Mouse (Mus musculus) adrenal gland, postnatal 10 days (tissue): Measurements from ENCODE around the gene Krt19. TPM values are rescaled to one million over a fixed set of nuclear protein-coding genes. Genes with fewer than 3 reads are reported as not detected.

Experiments
- DNase-seq: peaks from one replicate; pipeline ENCODE4 v3.0.0; 2021; ENCODE audit warnings: mixed read lengths
- long read RNA-seq, 2 experiments: library from polyadenylated mRNA; stranded (forward); transcript quantifications; one replicate each; pipeline ENCODE4 v2.0.0; 2021
- total RNA-seq, 2 experiments: library from RNA; stranded (reverse); gene quantifications; 2 replicates each; pipeline ENCODE4 v1.2.3; 2021

Gene Krt19
- total RNA-seq: 10 to 100 TPM in 1 of 2 experiments, 1 to 10 TPM in 1; 9.5 to 11.0 TPM
- long read RNA-seq, experiment 1, transcript Krt19-201 (6 exons, 1,576 nt): major isoform, 8 of 9 reads
- long read RNA-seq, experiment 1, partial matches to known transcripts: 1 of 9 reads
- long read RNA-seq, experiment 1, other reads (novel, unspliced or antisense): 0 of 9 reads
- long read RNA-seq, experiment 2, partial matches to known transcripts: 0 of 3 reads
- long read RNA-seq, experiment 2, other reads (novel, unspliced or antisense): 0 of 3 reads

DNA sequence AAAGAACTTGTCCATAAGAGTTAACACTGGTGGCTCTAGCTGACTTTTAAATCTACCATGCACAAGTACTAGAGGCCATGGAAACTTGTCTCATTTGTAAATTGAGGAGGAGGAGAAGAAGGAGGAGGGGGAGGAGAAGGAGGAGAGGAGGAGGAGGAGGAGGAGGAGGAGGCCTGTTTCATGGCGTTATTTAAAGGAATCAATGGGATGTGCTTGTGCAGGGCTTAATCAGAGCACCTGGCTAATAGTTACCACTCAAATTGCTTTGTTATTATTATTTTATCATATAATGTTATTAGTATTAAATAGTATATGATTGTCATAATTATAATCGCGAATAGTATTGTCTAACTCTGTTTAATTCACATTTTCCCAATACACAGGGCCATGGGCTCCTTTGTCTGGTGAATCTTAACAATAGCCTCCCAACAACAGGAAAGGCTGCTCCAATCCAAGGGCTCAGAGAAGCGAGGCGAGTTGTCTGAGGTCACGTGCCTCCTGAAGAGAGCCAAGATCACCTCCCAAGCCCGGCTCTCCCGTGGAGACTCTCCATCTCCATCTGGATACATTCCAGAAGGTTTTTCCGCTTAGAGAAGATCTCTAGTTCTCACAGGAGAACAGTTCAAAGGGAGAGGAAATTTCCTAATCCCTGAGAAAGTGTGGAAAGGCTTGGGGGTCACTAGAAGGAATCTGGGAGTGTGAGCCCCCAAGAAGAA, at the start of gene Krt19:
TSS of gene Krt19 (minus strand) at position 51 of the 716 bp plus-strand sequence.
- no peak for DNase-seq

DNA sequence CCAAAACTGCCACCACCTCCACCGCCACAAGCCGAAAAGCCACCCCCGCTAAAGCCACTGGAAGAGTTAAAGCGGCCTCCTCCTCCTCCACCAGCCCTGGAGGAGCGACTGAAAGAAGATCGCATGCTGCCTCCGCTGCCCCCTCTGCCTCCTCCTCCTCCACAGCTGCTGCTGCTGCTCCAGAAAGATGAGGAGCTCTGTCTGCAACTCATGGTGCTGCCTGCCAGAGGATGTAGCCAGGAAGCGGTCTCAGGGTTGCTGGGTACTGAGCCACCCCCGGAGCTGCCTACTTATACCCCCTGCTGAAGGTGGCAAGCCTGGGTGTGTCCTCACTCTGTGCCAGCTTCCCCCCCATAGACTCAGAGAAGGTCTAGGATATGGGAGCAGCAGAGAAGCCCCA, 44.5 kb upstream of the Krt19 start, which contains the start of gene Krt9:
TSS of gene Krt9 (minus strand) at position 255 of the 400 bp plus-strand sequence.
- DNase-seq: no peak

DNA sequence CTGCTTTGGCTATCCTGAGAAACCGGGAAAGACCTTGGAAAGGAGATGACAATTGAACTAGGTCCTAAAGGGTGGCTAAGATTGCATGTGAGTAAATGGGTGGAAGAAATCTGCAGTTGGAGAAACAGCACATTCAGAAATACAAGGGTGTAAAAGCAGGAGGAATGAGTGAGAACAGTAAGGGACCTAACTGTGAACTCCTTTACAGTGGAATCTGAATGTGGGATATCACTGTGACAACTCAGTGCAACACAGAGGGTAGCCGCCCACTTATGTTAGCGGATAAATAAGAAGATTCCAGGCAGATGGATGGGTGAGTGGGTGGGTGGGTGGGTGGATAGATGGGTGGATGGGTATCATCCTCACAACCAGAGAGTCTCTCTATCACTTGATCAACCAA, 43.4 kb upstream of the Krt19 start:
- no peak for DNase-seq

DNA sequence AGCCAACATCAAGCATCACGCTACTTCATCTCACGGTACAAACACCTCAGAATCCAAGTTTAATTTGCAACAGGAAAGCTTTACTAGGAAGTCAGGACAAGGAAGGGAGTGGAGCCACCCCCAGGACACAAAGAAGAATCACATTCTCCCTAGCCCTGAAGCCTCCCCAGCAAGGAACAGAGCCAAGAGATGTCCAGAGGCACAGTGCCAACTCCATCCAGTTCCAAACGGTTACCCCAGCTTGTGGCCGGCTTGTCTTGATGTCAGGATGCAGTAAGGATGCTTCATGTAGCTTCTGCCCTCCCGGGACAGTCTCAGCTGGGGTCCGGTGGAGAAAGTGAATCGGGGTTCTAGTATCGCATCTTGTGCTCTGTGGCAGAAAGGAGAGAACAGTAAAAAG, 38.3 kb upstream of the Krt19 start:
- DNase-seq: no peak

DNA sequence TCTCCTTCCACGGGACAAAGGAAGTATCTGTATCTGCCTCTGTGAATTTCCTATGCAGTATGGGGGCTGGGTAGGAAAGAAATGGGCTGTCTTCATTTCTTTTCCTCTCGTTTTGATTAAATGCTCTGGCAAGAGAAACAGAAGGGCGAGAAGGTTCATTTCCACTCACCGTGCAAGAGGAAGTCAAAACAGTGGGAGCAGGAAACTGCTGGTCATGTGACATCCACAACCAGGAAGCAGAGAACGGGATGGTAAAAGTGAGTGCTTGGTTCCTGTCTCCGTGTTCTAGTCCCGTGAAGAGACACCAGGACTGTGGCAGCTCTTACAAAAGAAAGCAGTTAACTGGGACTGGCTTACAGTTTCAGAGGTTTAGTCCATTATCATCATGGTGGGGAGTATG, 33.3 kb upstream of the Krt19 start:
- no peak for DNase-seq

DNA sequence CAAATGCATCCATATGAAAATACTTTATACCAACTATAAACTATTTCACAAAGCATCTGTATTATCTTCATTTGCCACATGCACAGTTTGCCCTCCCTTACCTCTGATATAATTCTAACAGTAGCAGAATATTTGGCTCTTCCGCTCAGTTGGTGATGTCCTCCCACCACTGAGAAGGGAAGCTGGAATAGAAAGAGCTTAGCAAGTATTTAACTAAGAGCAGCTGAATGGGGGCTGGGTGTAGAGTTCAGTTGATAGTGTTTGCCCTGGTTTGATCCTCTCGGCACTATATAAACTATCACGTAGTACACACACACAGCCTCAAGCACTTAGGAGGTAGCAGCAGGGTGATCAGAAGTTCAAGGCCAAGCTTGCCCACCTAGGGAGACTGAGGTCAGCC, 30.8 kb upstream of the Krt19 start:
- no peak for DNase-seq

DNA sequence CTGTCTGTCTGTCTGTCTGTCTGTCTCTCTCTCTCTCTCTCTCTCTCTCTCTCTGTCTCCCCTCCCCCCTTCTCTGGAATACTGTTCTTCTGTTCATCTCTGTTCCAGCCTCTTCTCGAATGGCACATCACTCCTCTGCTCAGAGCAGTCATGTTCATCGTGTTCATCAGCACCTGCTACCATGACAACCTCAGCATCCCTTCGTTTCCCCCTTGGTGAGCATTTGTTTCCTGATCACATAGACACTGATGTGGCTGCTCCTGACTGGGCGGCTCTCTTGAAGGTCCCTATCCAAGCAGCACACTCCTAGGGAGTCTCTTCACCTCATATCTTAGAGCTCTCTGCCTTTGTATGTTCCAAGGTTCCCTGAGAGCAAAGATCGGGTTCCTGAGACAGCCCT, 29.8 kb upstream of the Krt19 start:
- DNase-seq: no peak

DNA sequence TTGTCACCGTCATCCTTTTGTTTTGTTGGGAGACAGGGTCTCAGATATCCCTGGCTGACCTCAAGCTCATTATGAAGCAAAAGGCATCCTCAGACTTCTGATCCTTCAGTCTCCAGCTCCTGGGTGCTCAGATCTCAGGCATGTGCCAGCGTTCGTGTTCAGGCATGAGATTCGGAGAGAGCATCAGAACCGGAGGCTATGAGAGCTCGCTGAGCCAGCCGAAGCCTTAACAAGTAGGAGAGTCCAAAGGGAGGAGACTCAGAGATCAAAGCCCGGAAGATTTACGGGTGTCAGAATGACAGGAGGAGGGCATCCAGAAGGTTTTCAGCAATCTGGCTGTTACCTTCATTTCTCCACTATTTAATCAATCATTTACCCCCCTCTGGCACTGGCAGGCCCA, 28.3 kb upstream of the Krt19 start:
- DNase-seq: no peak

DNA sequence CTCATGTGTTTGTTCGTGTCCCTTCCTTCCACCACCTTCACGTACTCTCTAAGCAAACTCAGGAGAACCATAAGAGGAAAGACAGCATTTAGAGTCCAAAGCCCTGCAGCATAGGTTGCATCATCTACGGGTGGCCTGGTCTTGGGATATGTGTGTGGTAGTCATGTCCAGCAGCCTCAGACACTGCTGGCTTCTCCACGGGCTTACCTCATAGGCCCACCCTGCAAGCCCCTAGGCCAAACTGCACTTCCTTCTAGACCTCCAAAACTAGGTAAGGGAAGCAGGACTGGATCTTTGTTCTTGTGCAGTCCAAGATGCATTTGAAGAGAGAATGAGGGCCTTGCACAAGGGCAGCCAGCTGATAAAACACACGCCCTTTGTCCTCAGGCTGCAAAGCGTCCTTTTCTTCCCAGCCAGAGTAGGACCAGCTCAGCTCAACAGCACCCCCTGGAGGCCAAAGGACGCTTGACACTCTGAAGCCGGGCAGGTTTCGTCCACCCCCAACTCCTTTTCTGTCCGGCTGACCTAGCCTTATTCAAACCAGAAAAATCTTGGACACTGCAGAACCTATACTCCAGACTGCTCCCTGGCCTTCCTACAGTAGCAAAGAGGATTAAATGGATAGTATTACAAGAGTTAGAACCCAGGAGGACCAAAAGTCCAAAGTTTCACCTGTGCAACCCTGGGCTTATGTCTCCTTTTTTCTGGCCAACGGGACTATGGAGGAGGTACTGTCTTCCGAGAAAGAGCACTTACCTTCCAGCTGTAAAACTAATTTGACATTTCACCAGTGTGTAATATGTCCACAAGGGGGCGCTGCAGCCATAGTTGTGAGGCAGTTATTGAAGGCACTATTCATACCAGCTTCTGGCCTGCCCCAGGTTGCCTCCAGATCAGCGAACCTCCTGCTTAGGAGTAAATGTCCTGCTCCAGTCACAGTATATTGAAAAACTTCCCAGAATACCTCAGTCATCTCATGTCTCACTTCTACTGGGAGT, 20.6 kb upstream of the Krt19 start:
- DNase-seq: peak; percentile 88

DNA sequence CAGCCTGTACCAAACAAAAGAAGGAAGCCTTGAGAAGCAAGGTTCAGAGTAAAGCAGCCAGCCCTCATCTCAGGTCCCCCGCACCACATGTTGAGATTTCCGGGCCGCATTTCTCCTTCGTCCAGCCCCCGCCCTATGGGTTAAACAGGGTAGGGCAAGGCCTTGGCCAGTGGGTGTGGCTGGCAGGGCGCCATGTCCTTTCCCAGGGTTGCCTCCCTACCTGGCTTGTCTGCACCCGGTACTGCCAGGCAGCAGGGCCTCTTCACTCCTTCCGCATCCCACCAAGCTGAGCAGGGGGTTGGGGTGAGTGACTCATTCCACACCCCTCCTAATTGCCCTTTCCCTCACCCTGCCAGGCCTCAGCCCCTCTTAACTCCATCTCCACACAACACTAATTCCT, 19.6 kb upstream of the Krt19 start:
- no peak for DNase-seq

DNA sequence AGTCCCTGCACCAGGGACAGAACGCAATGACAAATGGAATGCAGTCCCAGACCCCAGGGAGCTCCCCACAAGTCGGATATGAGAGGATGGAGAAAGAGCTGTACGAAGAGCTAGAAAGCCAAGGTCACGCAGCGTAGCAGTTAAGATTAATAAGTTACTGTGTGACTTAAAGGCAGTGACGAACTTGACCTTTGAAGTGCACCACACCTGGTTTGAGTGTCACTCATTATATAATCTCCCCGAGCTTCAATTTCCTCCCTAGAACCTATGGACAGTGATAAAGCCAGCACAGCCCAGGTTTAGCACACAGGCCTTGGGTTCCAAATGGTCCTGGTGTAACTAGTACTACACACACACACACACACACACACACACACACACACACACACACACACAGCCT, 15.9 kb upstream of the Krt19 start:
- DNase-seq: no peak

DNA sequence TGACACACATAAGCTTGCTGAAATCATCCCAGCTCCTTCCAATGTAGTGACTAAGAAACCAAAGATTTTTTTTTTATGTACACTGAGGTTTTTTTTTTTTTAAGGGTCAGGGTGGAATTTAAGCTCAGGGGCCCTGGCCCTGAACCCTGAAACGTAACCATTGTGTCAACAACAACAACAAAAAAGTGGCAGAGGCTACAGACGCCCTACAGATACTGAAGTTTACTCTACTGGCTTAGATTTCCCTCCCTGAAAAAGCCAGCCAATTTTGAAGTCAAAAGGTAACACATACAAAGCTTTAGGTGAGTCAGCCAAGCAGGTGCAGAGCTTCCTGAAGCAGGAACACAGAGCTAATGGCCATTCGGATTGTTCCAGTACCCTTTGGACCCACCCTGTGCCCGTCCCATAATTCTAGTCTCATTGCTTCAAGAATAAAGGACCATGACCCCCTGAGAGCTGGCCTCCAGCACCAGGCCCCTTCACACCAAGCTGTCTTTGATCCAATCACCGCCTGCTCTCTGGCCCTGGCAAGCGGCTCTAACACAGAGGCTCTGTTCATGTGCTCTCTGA, 9.5 kb upstream of the Krt19 start:
- DNase-seq: no peak

DNA sequence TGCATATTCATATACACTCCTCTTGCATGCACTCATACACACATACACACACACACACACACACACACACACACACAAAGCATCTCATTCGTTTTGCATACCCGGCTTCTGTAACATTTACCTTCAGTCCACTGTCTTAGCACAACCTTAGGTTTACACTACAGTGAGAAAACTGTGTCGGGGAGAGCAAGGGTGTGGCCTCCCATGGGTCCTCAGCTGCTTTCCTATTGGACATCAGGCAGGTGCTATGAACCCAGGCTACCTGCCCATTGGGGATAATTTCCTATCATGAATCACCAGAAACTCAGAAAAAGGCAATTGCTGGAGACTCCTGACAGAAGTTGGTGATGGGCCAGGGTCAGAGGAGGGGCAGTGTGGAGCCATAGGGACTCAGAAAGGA, 8.9 kb upstream of the Krt19 start:
- no peak for DNase-seq

DNA sequence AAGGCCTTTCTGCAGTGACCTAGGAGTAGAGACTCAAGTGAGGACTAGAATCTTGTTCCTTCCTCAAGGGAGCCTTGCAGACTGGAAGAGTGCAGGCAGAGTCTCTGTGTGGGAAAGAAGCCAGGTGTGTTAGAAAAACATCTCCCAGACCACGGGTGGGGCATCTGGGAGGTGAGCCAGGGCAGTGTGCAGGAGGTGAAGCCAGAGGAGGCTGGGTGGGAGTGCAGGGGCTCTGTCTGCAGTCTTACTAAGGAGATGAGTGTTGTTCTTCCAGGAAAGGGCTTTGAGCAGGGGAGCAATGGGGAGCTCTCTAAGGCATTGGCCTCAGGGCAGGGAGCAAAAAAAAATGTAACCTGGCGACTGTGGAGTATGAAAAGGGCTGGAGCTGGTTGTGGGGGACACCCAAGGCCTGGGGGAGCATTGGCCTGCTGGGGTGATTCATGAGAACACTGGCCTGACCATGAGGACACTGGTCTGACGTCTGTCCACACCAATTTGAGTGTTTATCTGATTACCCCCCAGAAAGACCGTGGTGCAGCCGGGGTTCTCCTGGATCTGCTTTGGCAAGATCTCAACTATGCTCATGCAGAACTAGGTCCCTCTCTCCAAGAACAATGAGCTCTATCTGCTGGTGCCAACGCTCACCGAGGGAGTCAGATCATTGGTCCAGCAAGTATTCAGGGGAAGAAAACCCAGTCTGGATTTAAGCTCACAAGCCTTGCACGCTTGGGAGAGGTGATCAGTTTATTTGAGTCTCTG, 7.2 kb upstream of the Krt19 start:
- DNase-seq: no peak

DNA sequence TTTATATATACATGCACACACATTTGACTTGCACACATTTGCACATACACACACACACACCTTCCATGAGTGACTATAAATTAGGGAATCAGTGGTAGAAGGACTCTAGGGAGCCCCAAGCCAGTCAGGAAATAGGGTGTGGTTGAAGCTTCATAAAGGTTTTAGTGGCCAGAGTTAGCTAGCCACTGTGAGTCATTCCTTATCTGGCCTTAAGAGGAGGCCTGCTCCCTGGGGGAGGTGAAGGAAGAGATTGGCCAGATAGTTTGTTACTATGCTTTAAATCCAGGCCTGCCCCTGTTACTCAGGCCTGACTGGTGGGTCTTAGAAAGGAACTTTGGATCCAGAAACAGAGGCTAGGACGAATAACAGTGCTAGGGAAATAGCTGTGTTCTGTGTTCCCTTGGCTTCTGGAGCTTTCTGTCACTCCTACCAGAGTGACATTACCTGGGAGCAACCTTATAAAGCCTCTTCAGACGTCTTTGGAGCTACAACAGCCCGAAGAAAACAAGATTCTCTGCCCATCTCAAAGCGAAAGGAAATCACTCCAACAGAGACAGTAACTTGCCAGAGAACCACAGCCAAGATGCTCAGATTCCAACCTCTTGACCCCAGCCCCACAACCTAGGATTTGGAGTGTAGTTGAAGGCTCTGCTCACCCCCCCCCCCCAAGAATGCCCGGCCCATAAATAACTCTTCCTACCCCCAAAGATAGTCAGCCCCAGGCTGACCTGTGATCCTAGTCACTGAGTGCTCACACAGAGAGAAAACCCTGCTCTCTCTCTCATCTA, 705 bp downstream of the Krt19 start:
- no peak for DNase-seq

DNA sequence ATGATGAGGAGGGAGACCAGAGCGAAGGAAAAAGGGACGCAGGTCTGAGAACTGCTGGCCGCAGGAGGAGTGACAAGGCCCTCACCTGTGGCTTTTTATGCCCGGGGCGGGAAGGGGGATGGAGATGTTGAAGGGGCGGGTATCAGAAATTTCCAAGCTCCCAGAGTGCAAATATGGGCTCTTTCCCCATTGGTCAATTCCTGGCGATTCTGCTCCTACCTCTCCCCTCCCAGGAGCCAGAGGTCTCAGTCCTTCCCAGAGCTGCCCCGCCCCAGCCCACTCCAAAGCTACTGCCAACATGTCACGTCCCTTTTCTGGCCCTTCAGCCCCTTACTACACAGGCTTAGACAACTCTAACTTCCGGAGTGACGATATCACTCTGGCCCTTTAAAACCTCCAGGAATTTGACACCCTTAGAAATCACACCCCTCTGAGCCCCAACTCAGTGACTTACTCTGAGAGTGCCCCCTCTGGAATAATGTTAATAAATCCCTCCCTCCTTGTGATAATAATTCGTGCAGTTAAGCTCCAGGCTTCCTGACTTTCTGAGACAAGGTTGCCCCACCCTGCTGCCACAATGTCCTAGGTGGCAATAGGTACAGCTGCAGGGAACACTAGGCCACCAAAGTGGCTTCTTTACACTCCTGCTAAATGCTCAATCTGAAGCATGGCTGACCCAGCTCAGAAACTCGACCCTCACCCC, 2.5 kb downstream of the Krt19 start:
- DNase-seq: no peak

DNA sequence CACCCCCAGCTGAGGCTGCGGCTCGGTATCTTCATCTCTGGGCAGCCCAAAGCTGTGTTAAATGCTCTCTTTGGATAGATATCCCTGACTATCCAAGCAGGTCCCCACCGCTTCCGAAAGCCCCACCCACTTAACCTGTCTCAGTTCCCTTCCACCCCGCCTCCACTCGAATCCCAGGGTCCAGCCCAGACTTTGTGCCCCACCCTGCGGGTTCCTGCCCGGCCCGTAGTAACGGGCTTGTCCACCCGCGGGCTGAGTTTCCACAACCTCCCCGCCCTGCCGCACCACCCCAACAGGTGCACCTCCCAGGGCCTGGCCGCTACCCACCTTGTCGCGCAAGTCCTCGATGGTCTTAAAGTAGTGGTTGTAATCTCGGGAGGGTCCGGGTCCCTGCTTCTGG, 3.4 kb downstream of the Krt19 start:
- no peak for DNase-seq

DNA sequence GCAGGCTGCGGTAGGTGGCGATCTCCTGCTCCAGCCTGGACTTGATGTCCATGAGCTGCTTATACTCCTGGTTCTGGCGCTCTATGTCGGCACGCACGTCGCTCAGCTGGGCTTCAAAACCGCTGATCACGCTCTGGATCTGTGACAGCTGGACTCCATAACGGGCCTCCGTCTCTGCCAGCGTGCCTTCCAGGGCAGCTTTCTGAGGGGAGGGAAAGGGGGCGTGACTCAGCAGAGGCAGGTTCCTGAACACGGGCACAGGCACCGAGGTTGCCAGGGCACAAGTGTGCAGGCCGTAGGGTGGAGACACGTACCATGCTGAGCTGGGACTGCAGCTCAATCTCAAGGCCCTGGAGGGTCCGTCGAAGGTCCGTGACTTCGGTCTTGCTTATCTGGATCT, 7.5 kb downstream of the Krt19 start:
- DNase-seq: peak; percentile 21

DNA sequence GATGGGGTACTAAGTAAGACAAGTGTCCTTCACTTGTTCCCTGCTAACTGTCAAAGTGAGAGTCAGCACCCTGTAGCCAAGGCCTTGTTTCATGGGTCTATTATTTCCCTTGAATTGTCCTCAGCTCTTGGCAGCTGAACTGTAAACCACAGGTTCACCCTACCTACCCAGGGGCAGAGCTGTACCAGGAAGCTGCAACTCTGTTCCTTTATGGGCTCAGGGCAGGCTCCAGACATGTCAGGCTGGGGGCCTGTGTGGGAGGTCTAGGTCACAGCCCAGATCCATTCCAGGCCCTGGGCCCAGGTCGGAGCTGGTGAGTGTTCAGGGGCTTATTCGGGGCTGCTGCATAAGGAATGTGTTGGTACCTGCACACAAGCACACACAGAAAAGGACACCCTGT, 9.1 kb downstream of the Krt19 start:
- no peak for DNase-seq

DNA sequence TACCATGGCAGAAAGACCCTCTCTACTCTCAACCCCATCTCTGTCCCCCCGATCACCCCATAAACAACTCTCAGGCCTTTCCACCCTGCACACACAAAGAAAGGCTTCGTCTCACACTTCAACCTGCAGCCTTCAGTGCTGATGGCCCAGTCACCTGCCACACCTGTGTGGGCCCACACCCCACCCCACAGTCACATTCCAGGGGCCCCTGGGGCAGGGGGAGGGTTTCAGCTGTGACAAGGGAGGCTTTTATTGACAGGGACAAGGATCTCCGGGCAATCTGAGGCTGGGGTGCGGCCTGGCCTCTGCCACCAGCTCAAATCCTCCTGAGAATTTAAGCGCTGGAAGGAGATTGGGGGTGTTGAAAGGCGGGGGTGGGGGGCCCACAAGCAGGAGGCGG, 9.7 kb downstream of the Krt19 start:
- no peak for DNase-seq
